Mouse (Mus musculus) megakaryocyte, embryonic 14.5 days (primary cell): ENCODE data around the gene Cbr4.

Experiments used
- FLI1 ChIP-seq: IDR thresholded peaks from 2 replicates; pipeline ENCODE4 v1.6.1; 2012; ENCODE audit warnings: low read length, inconsistent platforms, mixed read lengths
- GATA1 ChIP-seq: IDR thresholded peaks from 3 replicates; pipeline ENCODE4 v1.6.1; 2012; ENCODE audit warnings: mixed read lengths, low read length, inconsistent platforms, borderline replicate concordance

DNA sequence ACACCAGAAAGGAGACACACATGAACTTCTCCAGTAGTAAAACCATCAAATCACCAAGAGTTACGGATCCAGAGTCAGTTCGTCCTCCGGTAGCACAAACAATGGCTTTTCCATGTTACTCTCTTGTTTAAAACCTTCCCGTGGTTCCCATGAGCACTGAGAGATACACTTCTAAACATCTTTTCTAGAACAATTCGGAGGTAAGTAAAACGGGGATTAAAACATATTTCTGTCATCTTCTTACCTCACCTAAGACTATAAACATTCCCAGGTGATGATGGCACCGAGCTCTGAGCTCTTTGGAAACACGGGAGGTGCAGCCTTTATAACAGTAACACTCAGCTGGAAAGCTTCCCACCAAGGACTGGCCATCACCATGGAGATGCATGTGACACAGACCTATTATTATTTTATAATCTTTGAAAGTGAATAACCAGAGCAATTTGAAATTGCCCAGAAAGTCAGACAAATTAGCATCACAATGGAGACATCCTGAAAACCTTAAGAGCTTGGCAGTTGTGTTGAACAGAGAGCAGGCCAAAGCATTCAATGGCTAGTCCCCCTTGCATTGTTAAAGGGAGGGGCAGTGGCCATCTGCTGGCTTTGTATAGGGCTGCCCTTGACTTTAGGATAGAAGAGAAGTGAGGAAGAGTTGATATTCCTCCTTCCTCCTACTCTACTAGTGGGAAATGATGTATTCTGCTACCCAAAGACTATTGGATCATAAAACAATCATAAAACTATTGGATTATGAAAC, 29.4 kb downstream of the Cbr4 start:
- no peak for TF ChIP-seq GATA1
- TF ChIP-seq FLI1 = no peak
